Mouse (Mus musculus): ENCODE results near the gene 4922502D21Rik. TPM values are rescaled to one million over a fixed set of nuclear protein-coding genes. Genes with fewer than 3 reads are reported as not detected.

The 4922502D21Rik gene
- not detected for polyA plus RNA-seq (2014; fragmentation: Illumina TruSeq; extraction: RNeasy Lipid Tissue Mini Kit (QIAGEN cat#74804); ENCODE audit: low read depth, low replicate concordance)

GRCm38 (mm10) chr6:129331610-129332009, at the start of gene 4922502D21Rik:
Gene 4922502D21Rik (minus strand): TSS chr6:129331796.

GRCm38 (mm10) chr6:129342391-129342790, 10.8 kb upstream of the 4922502D21Rik start, which contains the start of gene Clec12a:
Gene Clec12a (plus strand): TSS chr6:129342691.

GRCm38 (mm10) chr6:129275220-129275619, 56.4 kb downstream of the 4922502D21Rik start, which contains the start of gene Cd69:
Gene Cd69 (minus strand): TSS chr6:129275436.

Other genes starting within 250 kb of the 4922502D21Rik start
- 0.53 TPM for gene Clec2e, start 230.9 kb downstream of the 4922502D21Rik start, polyA plus RNA-seq (2014; fragmentation: Illumina TruSeq; extraction: RNeasy Lipid Tissue Mini Kit (QIAGEN cat#74804); ENCODE audit: low read depth, low replicate concordance)
- gene Clec2d, start 151.2 kb downstream of the 4922502D21Rik start, polyA plus RNA-seq (2014; fragmentation: Illumina TruSeq; extraction: RNeasy Lipid Tissue Mini Kit (QIAGEN cat#74804); ENCODE audit: low read depth, low replicate concordance) = 156 TPM
- 0.97 TPM for gene Cd69, start 56.4 kb downstream of the 4922502D21Rik start, polyA plus RNA-seq (2014; fragmentation: Illumina TruSeq; extraction: RNeasy Lipid Tissue Mini Kit (QIAGEN cat#74804); ENCODE audit: low read depth, low replicate concordance)
- gene Clec12a, start 10.9 kb upstream of the 4922502D21Rik start, polyA plus RNA-seq (2014; fragmentation: Illumina TruSeq; extraction: RNeasy Lipid Tissue Mini Kit (QIAGEN cat#74804); ENCODE audit: low read depth, low replicate concordance) = 2.3 TPM
- gene Clec12b, start 54.1 kb upstream of the 4922502D21Rik start, polyA plus RNA-seq (2014; fragmentation: Illumina TruSeq; extraction: RNeasy Lipid Tissue Mini Kit (QIAGEN cat#74804); ENCODE audit: low read depth, low replicate concordance) = 1.1 TPM
- gene Clec1b, start 65.5 kb upstream of the 4922502D21Rik start, polyA plus RNA-seq (2014; fragmentation: Illumina TruSeq; extraction: RNeasy Lipid Tissue Mini Kit (QIAGEN cat#74804); ENCODE audit: low read depth, low replicate concordance) = 2.3 TPM
- 0.77 TPM for gene Clec9a, start 77.1 kb upstream of the 4922502D21Rik start, polyA plus RNA-seq (2014; fragmentation: Illumina TruSeq; extraction: RNeasy Lipid Tissue Mini Kit (QIAGEN cat#74804); ENCODE audit: low read depth, low replicate concordance)
- gene Clec1a, start 120.2 kb upstream of the 4922502D21Rik start, polyA plus RNA-seq (2014; fragmentation: Illumina TruSeq; extraction: RNeasy Lipid Tissue Mini Kit (QIAGEN cat#74804); ENCODE audit: low read depth, low replicate concordance) = 9.7 TPM
- gene Olr1, start 175.4 kb upstream of the 4922502D21Rik start, polyA plus RNA-seq (2014; fragmentation: Illumina TruSeq; extraction: RNeasy Lipid Tissue Mini Kit (QIAGEN cat#74804); ENCODE audit: low read depth, low replicate concordance) = 0.12 TPM
- 745 TPM for gene Tmem52b, start 180.8 kb upstream of the 4922502D21Rik start, polyA plus RNA-seq (2014; fragmentation: Illumina TruSeq; extraction: RNeasy Lipid Tissue Mini Kit (QIAGEN cat#74804); ENCODE audit: low read depth, low replicate concordance)
- gene Gabarapl1, start 201.4 kb upstream of the 4922502D21Rik start, polyA plus RNA-seq (2014; fragmentation: Illumina TruSeq; extraction: RNeasy Lipid Tissue Mini Kit (QIAGEN cat#74804); ENCODE audit: low read depth, low replicate concordance) = 242 TPM
- 0.40 TPM for gene Klre1, start 246.1 kb upstream of the 4922502D21Rik start, polyA plus RNA-seq (2014; fragmentation: Illumina TruSeq; extraction: RNeasy Lipid Tissue Mini Kit (QIAGEN cat#74804); ENCODE audit: low read depth, low replicate concordance)

Measured in kidney, adult 10 weeks (tissue).